Mouse (Mus musculus) heart, adult 8-10 months (tissue): ENCODE measurements around the gene 9130019O22Rik. TPM values are rescaled to one million over a fixed set of nuclear protein-coding genes. Genes with fewer than 3 reads are reported as not detected.
"Not testable (repeated sequence)": the region's sequence is repeated elsewhere in the genome, so short reads cannot be mapped to it uniquely, and the experiment has no call there.

Experiments
- DNase-seq: peaks from one replicate; pipeline ENCODE4 v3.0.0; 2022; ENCODE audit warnings: low spot score
- total RNA-seq, 4 experiments: library from RNA; stranded (reverse); gene quantifications; 2 replicates each; pipeline ENCODE4 v1.2.4; 2022

Gene 9130019O22Rik
- total RNA-seq, 4 experiments from 2014 or later, result 1.8 to 2.5 (median 2.0) TPM

- no peak for DNase-seq
Observed at GRCm38 (mm10) chr7:127378310-127378921, 8.6 kb downstream of the 9130019O22Rik start.

- DNase-seq, result peak; percentile 97
Observed at GRCm38 (mm10) chr7:127375271-127376245, 11.4 kb downstream of the 9130019O22Rik start, which contains the start of gene Zfp747. Gene Zfp747 (minus strand): TSS chr7:127376050.

DNA sequence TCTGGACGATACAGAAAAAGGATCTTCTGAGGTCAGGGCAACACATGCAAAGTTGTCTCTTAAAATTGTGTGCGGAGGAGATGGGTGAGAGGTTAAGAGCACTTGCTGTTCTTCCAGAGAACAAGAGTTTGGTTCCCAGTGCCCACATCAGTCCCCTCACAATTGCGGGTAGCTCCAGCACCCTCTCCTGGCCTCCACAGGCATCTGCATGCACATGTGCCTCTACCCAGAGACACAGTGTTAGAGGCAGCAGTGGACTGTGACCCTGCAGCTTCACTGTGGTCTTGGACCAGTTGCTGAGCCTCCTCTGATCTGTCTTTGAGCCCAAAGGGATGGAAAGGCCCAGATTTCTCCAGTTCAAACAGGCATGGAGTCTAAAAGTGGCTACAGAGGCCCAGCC is 15.1 kb downstream of the 9130019O22Rik start:
- DNase-seq, result not testable (repeated sequence)

DNA sequence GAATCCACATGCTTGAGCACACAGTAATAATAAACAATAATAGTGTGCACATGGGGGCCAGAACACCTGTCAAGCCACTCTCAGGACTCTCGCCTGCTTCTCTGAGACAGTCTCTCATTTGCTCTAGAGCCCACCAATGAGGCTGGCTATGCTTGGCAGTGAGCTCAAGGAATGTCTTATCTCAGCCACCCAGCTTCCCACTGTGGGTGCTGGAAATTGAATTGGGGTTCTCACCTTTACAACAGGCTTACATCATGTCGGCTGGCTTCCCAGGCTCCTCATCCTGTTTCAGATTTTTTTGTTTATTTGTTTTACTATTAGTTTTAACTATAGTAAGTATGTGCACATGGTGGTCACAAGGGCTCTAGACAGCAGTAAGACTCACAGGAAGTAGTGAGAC is 15.8 kb downstream of the 9130019O22Rik start:
- no peak for DNase-seq

DNA sequence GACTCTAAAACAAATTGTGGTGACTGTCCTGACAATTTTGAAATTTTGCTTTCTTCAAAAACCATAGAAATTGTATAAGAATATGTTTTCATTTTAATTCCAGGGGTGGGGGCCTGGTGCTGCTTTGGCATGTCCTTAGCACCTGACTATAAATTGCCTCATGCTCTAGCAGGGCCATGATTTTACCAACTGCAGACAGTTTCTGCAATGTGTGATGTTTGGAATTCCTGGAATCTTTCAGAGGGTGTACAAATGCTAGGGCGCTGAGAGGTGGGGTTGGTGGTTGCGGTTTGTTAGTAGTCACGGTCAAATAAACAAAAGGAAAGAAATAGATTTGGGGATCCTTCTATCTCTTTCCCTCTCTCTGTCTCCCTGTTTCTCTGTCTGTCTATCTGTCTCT is 20.7 kb downstream of the 9130019O22Rik start:
- DNase-seq, result no peak

DNA sequence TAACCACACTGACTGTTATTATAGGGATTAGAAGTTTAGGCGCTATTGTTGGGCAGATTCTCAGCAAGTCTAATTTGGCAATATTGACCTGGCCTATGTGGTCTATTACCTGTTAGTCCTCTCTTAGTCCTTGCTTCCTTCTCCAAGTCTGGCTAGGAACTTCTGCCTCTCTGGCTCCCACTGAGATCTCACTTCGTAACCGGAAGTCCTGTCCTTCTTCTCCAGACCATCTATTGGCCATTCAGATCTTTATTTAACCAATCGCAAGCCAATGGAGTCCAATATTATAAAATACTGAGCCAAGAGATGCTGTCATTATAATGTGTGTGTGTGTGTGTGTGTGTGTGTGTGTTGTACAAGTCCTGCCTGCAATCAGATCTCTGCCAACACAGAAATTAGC is 22.8 kb downstream of the 9130019O22Rik start:
- peak; percentile 46 for DNase-seq

- DNase-seq, result no peak
Observed at GRCm38 (mm10) chr7:127363475-127363921, 23.5 kb downstream of the 9130019O22Rik start.

DNA sequence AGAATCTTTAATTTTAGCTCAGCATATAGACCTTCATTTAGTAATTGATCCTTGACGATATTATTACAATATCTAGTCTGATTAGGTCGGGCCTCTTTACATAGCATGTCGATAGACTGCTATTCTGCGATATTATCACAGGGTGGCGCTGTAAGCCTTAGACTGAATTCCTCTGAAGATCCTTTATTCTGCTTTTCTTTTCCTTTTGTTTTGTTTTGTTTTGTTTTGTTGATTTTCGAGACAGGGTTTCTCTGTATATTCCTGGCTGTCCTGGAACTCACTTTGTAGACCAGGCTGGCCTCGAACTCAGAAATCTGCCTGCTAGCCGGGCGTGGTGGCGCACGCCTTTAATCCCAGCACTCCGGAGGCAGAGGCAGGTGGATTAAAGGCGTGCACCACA is 24.5 kb downstream of the 9130019O22Rik start:
- not testable (repeated sequence) for DNase-seq

GRCm38 (mm10) chr7:127361449-127361848 is 25.5 kb downstream of the 9130019O22Rik start:
- no peak for DNase-seq

- DNase-seq, result no peak
Observed at GRCm38 (mm10) chr7:127360265-127360664, 26.7 kb downstream of the 9130019O22Rik start.

GRCm38 (mm10) chr7:127358472-127358871 is 28.5 kb downstream of the 9130019O22Rik start:
- DNase-seq, result no peak

- no peak for DNase-seq
Observed at GRCm38 (mm10) chr7:127357871-127358270, 29.1 kb downstream of the 9130019O22Rik start.

GRCm38 (mm10) chr7:127355796-127356195 is 31.2 kb downstream of the 9130019O22Rik start:
- DNase-seq, result no peak

GRCm38 (mm10) chr7:127351230-127352004 is 35.5 kb downstream of the 9130019O22Rik start:
- DNase-seq, result no peak

GRCm38 (mm10) chr7:127346676-127347075 is 40.3 kb downstream of the 9130019O22Rik start:
- DNase-seq, result no peak

DNA sequence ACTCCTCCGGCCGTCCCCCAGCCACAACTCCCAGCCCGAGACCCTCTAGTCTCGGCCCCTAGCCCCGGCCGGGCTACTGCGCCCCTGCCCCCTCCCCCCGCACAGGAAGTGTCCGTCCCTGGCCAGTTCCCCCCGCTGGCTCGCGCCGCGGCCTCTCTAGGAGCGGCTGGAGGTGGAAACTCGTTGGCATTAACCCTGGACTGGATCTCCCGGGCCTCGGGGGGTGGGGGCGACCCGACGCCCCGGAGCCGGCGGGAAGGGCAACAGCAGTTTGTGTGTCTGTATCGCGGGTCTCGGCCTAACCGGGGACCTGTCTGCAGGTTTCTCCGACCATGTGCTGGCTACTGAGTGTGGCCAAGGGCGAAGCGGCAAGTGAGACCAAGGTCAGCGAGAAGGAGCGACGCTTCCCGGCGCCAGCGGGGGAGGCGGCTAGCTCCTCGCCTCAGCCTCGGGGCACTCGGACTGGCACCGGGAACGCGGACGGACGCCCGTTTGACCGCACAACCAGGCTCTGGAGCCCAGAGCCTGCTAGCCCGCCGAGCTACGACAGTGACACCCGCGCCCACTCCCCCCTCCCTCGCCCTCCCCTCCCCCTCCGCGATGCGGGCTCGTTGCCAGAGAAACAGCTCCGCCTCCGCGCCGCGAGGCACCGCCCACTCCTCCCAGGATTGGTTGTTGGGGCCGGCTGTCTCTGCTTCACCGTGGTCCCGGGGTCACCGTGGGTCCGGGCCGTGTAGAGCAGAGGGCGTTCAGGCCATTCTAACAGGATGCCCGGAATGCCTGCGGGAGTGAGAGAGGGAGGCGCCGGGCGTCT is 41.2 kb downstream of the 9130019O22Rik start, which contains the start of gene Zfp768:
Gene Zfp768 (minus strand): TSS at position 78 of the 814 bp plus-strand sequence.
- peak; percentile 95 for DNase-seq

DNA sequence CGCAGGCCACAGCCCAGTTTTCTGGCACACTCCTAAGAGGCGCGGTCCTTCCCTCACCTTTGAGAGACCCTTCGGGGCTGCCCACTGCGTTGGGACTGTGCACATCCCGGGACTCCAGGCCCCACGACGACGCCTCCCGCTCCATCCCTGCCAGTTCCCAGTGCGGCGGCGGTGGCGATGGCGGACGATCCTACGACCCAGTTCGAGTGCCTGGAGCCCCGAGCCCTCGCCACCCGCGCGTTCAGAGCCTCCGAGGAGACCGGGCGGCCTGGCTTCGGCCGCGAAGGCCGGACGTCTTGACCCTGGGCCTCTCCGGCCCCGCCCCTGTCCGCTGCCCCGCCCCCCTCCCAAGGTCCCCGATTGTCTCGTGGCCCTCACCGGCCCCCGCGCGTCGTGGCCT is 41.9 kb downstream of the 9130019O22Rik start:
- no peak for DNase-seq

DNA sequence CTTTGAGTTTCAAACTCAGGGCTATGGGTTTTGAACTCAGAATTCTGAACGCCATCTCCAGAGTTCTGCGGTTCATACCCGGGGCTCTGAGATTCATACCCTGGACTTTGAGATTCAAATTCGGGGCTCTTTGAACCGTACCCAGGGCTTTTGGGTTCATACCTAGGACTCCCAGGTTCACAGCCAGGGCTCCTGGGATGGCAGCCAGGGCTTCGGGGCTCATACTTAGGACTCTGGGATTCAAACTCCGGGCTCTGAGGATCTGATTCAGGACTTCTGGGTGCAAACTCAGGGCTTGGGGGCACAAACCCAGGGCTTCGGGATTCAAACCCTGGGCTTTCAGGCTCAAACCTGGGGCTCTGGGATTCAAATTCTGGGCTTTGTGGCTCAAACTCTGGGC is 42.6 kb downstream of the 9130019O22Rik start:
- no peak for DNase-seq

- DNase-seq, result no peak
Observed at GRCm38 (mm10) chr7:127343351-127344019, 43.5 kb downstream of the 9130019O22Rik start.

DNA sequence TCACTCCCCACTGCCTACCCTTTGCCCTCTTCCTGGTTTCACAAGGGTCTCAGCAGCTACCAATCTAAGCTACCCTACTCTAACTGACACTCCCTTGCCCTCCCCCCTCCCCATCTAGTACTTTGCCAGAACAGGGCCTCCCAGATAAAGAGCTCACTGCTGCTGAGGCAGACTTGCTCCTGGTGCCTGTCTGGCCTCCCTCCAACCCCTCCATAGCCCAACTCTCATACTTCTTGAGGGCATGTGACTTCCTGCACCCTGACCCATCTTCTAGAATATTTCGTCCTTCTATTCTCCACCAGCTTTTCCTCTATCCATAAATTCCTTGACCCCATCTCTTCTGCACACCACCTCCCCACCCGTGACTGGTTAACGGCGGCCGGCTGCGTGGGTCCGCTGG is 44.1 kb downstream of the 9130019O22Rik start:
- no peak for DNase-seq
